In the genomic region with DNA sequence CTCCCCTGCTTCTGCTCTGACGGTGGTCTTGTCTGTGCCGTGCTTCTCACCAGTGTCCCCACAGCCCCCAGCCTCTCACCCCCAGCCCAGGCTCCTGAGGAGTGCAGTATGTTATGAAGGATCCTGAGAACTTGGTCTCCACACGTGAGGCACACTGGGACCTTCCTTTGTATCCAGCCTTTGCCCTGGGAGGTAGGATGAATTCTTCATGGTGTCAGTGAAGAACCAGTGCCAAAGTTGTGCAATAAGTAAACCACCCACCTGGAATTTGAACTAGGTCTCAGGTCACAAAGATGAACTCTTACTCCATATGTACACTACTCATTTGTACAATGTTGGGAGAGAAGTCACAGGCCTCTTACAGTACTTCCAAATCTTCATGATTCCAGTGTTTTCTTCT, we compare ENCODE assay signal across 18 mouse cellular contexts. TPM values are rescaled to one million over a fixed set of nuclear protein-coding genes. Genes with fewer than 3 reads are reported as not detected.
A peak's percentile ranks its signal among the peaks of the same experiment; 100 is the strongest.
DNase-seq lines count a peak whose midpoint lies in the region; ATAC-seq and TF ChIP-seq lines count a peak whose summit lies in the region.
"Had no signal": no experiment of that assay in that cellular context is flagged by ENCODE, and none has a peak within 500 bp of the region (broad histone marks: within the 10 kb centered on the region; RNA-seq: fewer than 3 reads in every experiment).

A gene (minus strand): TSS at position 188 of the 400 bp plus-strand sequence.

- peaks cover 18% of the 10 kb centered on the region for H3K4me1 ChIP-seq in kidney, adult 2 months (ENCODE audit: control insufficient read depth, insufficient read depth, low read length)
- H3K4me1 ChIP-seq in liver, postnatal 0 days (ENCODE audit: insufficient read depth) = peaks cover 4% of the 10 kb centered on the region; the same call in 1 of the 2 replicates
- H3K4me1 ChIP-seq in forebrain, embryonic 15.5 days = no peaks in the 10 kb centered on the region
- H3K4me1 ChIP-seq: embryonic facial prominence, embryonic 15.5 days; neural tube, embryonic 15.5 days had no signal

- peak within 1 kb of the TSS; percentile 74 for H3K9ac ChIP-seq in liver, postnatal 0 days (replicated peaks)
- H3K9ac ChIP-seq in forebrain, embryonic 15.5 days (replicated peaks) = no peak within 1 kb of the TSS
- H3K9ac ChIP-seq: embryonic facial prominence, embryonic 15.5 days; heart, embryonic 12.5 days; neural tube, embryonic 15.5 days had no signal

- TF ChIP-seq EP300 in liver, postnatal 0 days (IDR thresholded peaks at IDR 0.05; ENCODE audit: low read depth) = peak; percentile 88

- peak within 1 kb of the TSS; percentile 38 for H3K4me3 ChIP-seq in kidney, adult 2 months (ENCODE audit: insufficient read depth, low read depth, low read length)
- peak within 1 kb of the TSS; percentile 43 for H3K4me3 ChIP-seq in liver, postnatal 0 days (ENCODE audit: low read depth, low read length)
- H3K4me3 ChIP-seq in forebrain, embryonic 15.5 days = no peak within 1 kb of the TSS
- H3K4me3 ChIP-seq: embryonic facial prominence, embryonic 15.5 days; heart, embryonic 12.5 days; neural tube, embryonic 15.5 days had no signal

- ATAC-seq in liver, postnatal 0 days = peak; percentile 77
- no peak for ATAC-seq in forebrain, embryonic 15.5 days (replicated peaks)

- H3K36me3 ChIP-seq in kidney, adult 2 months (ENCODE audit: control insufficient read depth, insufficient read depth, low read length) = no peaks in the 10 kb centered on the region
- H3K36me3 ChIP-seq in liver, postnatal 0 days (replicated peaks; ENCODE audit: insufficient read depth, low read length) = no peaks in the 10 kb centered on the region
- H3K36me3 ChIP-seq in forebrain, embryonic 15.5 days = no peaks in the 10 kb centered on the region
- H3K36me3 ChIP-seq: embryonic facial prominence, embryonic 15.5 days; heart, embryonic 12.5 days; neural tube, embryonic 15.5 days had no signal

- no peak for TF ChIP-seq POLR2A in kidney, adult 2 months (IDR thresholded peaks at IDR 0.05; ENCODE audit: low read depth, low read length)

- peak within 1 kb of the TSS; percentile 86 for H3K27ac ChIP-seq in kidney, adult 2 months (ENCODE audit: insufficient read depth, low read depth, low read length)
- peak within 1 kb of the TSS; percentile 96 for H3K27ac ChIP-seq in liver, postnatal 0 days (ENCODE audit: low read depth)
- no peak within 1 kb of the TSS for H3K27ac ChIP-seq in forebrain, embryonic 15.5 days (replicated peaks)
- H3K27ac ChIP-seq: embryonic facial prominence, embryonic 15.5 days; neural tube, embryonic 15.5 days had no signal

- DNase-seq in adrenal gland, postnatal 10 days = no peak
- DNase-seq in adrenal gland, adult 8-10 months = no peak
- peak; percentile 89 for DNase-seq in kidney, adult 2 months
- DNase-seq in kidney, postnatal 4 days = no peak
- DNase-seq in kidney, postnatal 14 days = peak; percentile 70
- DNase-seq in liver, postnatal 0 days = peak; percentile 27
- no peak for DNase-seq in c-Kit-positive CD71-positive TER-119-positive erythroid progenitor cells, embryonic 14.5 days (ENCODE audit: low spot score)
- DNase-seq: cerebellum, adult 11 months; gastrocnemius, postnatal 14 days; heart, postnatal 36 days; layer of hippocampus, adult 9-11 months; right cerebral cortex, postnatal 4 days had no signal

- WGBS in kidney, adult 2 months = 61% methylated on average over 3 of the region's 3 CpGs
- WGBS in liver, postnatal 0 days (ENCODE audit: insufficient replicate concordance) = 48% methylated on average over 3 of the region's 3 CpGs
- WGBS in forebrain, embryonic 15.5 days = 87% methylated on average over 3 of the region's 3 CpGs

- peak within 1 kb of the TSS; percentile 69 for H3K4me2 ChIP-seq in liver, postnatal 0 days (ENCODE audit: low read depth, low read length)
- H3K4me2 ChIP-seq in forebrain, embryonic 15.5 days (replicated peaks) = no peak within 1 kb of the TSS
- H3K4me2 ChIP-seq: embryonic facial prominence, embryonic 15.5 days; heart, embryonic 12.5 days; midbrain, embryonic 11.5 days; neural tube, embryonic 15.5 days had no signal

- no peaks in the 10 kb centered on the region for H3K9me3 ChIP-seq in liver, postnatal 0 days (ENCODE audit: low read length)
- H3K9me3 ChIP-seq in forebrain, embryonic 15.5 days = no peaks in the 10 kb centered on the region
- H3K9me3 ChIP-seq: embryonic facial prominence, embryonic 15.5 days; heart, embryonic 12.5 days; neural tube, embryonic 15.5 days had no signal

- H3K27me3 ChIP-seq in kidney, adult 2 months (replicated peaks; ENCODE audit: control insufficient read depth, insufficient read depth, low read length) = no peaks in the 10 kb centered on the region
- no peaks in the 10 kb centered on the region for H3K27me3 ChIP-seq in liver, postnatal 0 days (ENCODE audit: insufficient read depth, low read length)
- H3K27me3 ChIP-seq in forebrain, embryonic 15.5 days = no peaks in the 10 kb centered on the region
- H3K27me3 ChIP-seq: neural tube, embryonic 15.5 days had no signal

- no peak for TF ChIP-seq CTCF in kidney, adult 2 months (conservative IDR thresholded peaks at IDR 0.05; ENCODE audit: insufficient read depth, insufficient read length, low read depth, low read length)
- no peak for TF ChIP-seq CTCF in liver, postnatal 0 days (IDR thresholded peaks at IDR 0.05; ENCODE audit: low read depth)

RNA-seq across cellular contexts. Expression of the gene that starts here (rescaled TPM):
- 10 to 100 TPM; 16.0 to 37.1 TPM for total RNA-seq in adrenal gland, postnatal 10 days (2021)
- total RNA-seq in adrenal gland, adult 8-10 months (2022) = under 1 TPM in 3 of 4 experiments, not detected in 1; 0.21 to 0.46 (median 0.26) TPM
- 190 and 252 TPM in 2 replicates for polyA plus RNA-seq in kidney, adult 2 months (2012; rRNA removed)
- 64.9 and 66.7 TPM in 2 replicates for polyA plus RNA-seq in liver, postnatal 0 days (2015; fragmentation: Nextera tagmentation; extraction: Ambion mirVana)
- not detected in 2 replicates for polyA plus RNA-seq in forebrain, embryonic 15.5 days (2015; fragmentation: Nextera tagmentation; extraction: Ambion mirVana)
- polyA plus RNA-seq: midbrain, embryonic 11.5 days; neural tube, embryonic 15.5 days; stomach, embryonic 14.5 days had no signal

Comparison
In these comparisons a context has a peak if more than half of its experiments do, and no peak if none do; other contexts are left out.
1. RNA of the gene that starts here (total RNA-seq): 16.0 to 37.1 TPM in adrenal gland, postnatal 10 days; 0.21 to 0.46 TPM in adrenal gland, adult 8-10 months; every median in the first group is over 10 times any median in the second.
2. RNA of the gene that starts here (polyA plus RNA-seq): 190 to 252 TPM in kidney, adult 2 months and 64.9 to 66.7 TPM in liver, postnatal 0 days; not detected in forebrain, embryonic 15.5 days; every median in the first group is over 10 times any median in the second.
3. DNase-seq: peak in kidney, adult 2 months (single experiment), kidney, postnatal 14 days (single experiment) and liver, postnatal 0 days (single experiment); none in adrenal gland, postnatal 10 days (single experiment), adrenal gland, adult 8-10 months (single experiment), kidney, postnatal 4 days (0 of 2) and c-Kit-positive CD71-positive TER-119-positive erythroid progenitor cells, embryonic 14.5 days (single experiment).